Mouse (Mus musculus): ENCODE data around the gene Cd83.

Cd83 gene

GRCm38 (mm10) chr13:43774605-43775426 is 9.8 kb upstream of the Cd83 start:
- DNase-seq (ENCODE audit: low read depth, low spot score) = no peak

- DNase-seq (ENCODE audit: low read depth, low spot score) = no peak
Measured at GRCm38 (mm10) chr13:43775427-43775733, 9.2 kb upstream of the Cd83 start.

GRCm38 (mm10) chr13:43777321-43778002 is 7.1 kb upstream of the Cd83 start:
- DNase-seq (ENCODE audit: low read depth, low spot score) = no peak

- DNase-seq (ENCODE audit: low read depth, low spot score) = no peak
Measured at GRCm38 (mm10) chr13:43778021-43778649, 6.4 kb upstream of the Cd83 start.

- DNase-seq (ENCODE audit: low read depth, low spot score) = no peak
Measured at GRCm38 (mm10) chr13:43778971-43779370, 5.6 kb upstream of the Cd83 start.

- no peak for DNase-seq (ENCODE audit: low read depth, low spot score)
Measured at GRCm38 (mm10) chr13:43780071-43780470, 4.5 kb upstream of the Cd83 start.

- no peak for DNase-seq (ENCODE audit: low read depth, low spot score)
Measured at GRCm38 (mm10) chr13:43785712-43786072, 1.1 kb downstream of the Cd83 start.

- no peak for DNase-seq (ENCODE audit: low read depth, low spot score)
Measured at GRCm38 (mm10) chr13:43786171-43786795, 1.7 kb downstream of the Cd83 start.

GRCm38 (mm10) chr13:43787262-43787661 is 2.7 kb downstream of the Cd83 start:
- no peak for DNase-seq (ENCODE audit: low read depth, low spot score)

GRCm38 (mm10) chr13:43788071-43788470 is 3.5 kb downstream of the Cd83 start:
- no peak for DNase-seq (ENCODE audit: low read depth, low spot score)

GRCm38 (mm10) chr13:43788983-43789645 is 4.5 kb downstream of the Cd83 start:
- no peak for DNase-seq (ENCODE audit: low read depth, low spot score)

- DNase-seq (ENCODE audit: low read depth, low spot score) = no peak
Measured at GRCm38 (mm10) chr13:43790229-43791001, 5.8 kb downstream of the Cd83 start.

GRCm38 (mm10) chr13:43795334-43795733 is 10.8 kb downstream of the Cd83 start:
- no peak for DNase-seq (ENCODE audit: low read depth, low spot score)

GRCm38 (mm10) chr13:43798655-43799054 is 14.1 kb downstream of the Cd83 start:
- no peak for DNase-seq (ENCODE audit: low read depth, low spot score)

GRCm38 (mm10) chr13:43800136-43800535 is 15.6 kb downstream of the Cd83 start:
- DNase-seq (ENCODE audit: low read depth, low spot score) = no peak

- DNase-seq (ENCODE audit: low read depth, low spot score) = no peak
Measured at GRCm38 (mm10) chr13:43801961-43802360, 17.4 kb downstream of the Cd83 start.

- no peak for DNase-seq (ENCODE audit: low read depth, low spot score)
Measured at GRCm38 (mm10) chr13:43802361-43803137, 18.0 kb downstream of the Cd83 start.

GRCm38 (mm10) chr13:43804648-43805047 is 20.1 kb downstream of the Cd83 start:
- no peak for DNase-seq (ENCODE audit: low read depth, low spot score)

GRCm38 (mm10) chr13:43805159-43805758 is 20.7 kb downstream of the Cd83 start:
- DNase-seq (ENCODE audit: low read depth, low spot score) = no peak
